Mouse (Mus musculus) activated CD4-positive, CD25-positive, alpha-beta regulatory T cell, adult 4 months (primary cell): ENCODE measurements around the gene Pitpnm2. TPM values are rescaled to one million over a fixed set of nuclear protein-coding genes. Genes with fewer than 3 reads are reported as not detected.

Experiments
- ATAC-seq: one replicate; pipeline ENCODE4 v1.8.0; 2017
- polyA plus RNA-seq, 2 experiments: library from polyadenylated mRNA; unstranded; fragments of 100-300 nt; shearing (Covaris generic); gene quantifications; one replicate each; pipeline ENCODE4 v1.2.1; 2017

Gene Pitpnm2
- polyA plus RNA-seq, 2 experiments from 2014 or later, result 10.6 to 11.3 TPM

- ATAC-seq, result no peak
These were observed 72.8 kb downstream of the Pitpnm2 start for GRCm38 (mm10) chr5:124176726-124177132.

- no peak for ATAC-seq
These were observed 74.4 kb downstream of the Pitpnm2 start for GRCm38 (mm10) chr5:124175138-124175537.

GRCm38 (mm10) chr5:124173012-124173985 is 76.3 kb downstream of the Pitpnm2 start:
- ATAC-seq, result no peak

- no peak for ATAC-seq
These were observed 77.3 kb downstream of the Pitpnm2 start for GRCm38 (mm10) chr5:124172246-124172645.

GRCm38 (mm10) chr5:124171781-124172180 is 77.8 kb downstream of the Pitpnm2 start:
- ATAC-seq, result no peak

- ATAC-seq, result no peak
These were observed 80.3 kb downstream of the Pitpnm2 start for GRCm38 (mm10) chr5:124169224-124169621.

- no peak for ATAC-seq
These were observed 80.9 kb downstream of the Pitpnm2 start for GRCm38 (mm10) chr5:124168428-124169223.

GRCm38 (mm10) chr5:124167621-124168020 is 81.9 kb downstream of the Pitpnm2 start:
- ATAC-seq, result no peak

GRCm38 (mm10) chr5:124166741-124167140 is 82.8 kb downstream of the Pitpnm2 start:
- ATAC-seq, result no peak

- ATAC-seq, result peak; percentile 54
These were observed 83.7 kb downstream of the Pitpnm2 start for GRCm38 (mm10) chr5:124165622-124166570.

GRCm38 (mm10) chr5:124163445-124163844 is 86.1 kb downstream of the Pitpnm2 start:
- ATAC-seq, result no peak

GRCm38 (mm10) chr5:124162577-124162976 is 87.0 kb downstream of the Pitpnm2 start:
- ATAC-seq, result peak; percentile 52

- ATAC-seq, result no peak
These were observed 87.7 kb downstream of the Pitpnm2 start for GRCm38 (mm10) chr5:124161831-124162230.

GRCm38 (mm10) chr5:124159453-124159852 is 90.1 kb downstream of the Pitpnm2 start:
- no peak for ATAC-seq

GRCm38 (mm10) chr5:124158305-124158704 is 91.3 kb downstream of the Pitpnm2 start:
- no peak for ATAC-seq

GRCm38 (mm10) chr5:124155943-124156342 is 93.6 kb downstream of the Pitpnm2 start:
- ATAC-seq, result no peak

GRCm38 (mm10) chr5:124152734-124153133 is 96.8 kb downstream of the Pitpnm2 start:
- ATAC-seq, result no peak

GRCm38 (mm10) chr5:124150895-124151294 is 98.7 kb downstream of the Pitpnm2 start:
- ATAC-seq, result no peak

GRCm38 (mm10) chr5:124149028-124149427 is 100.5 kb downstream of the Pitpnm2 start:
- ATAC-seq, result no peak

- no peak for ATAC-seq
These were observed 111.5 kb downstream of the Pitpnm2 start for GRCm38 (mm10) chr5:124138066-124138465.

- no peak for ATAC-seq
These were observed 115.3 kb downstream of the Pitpnm2 start for GRCm38 (mm10) chr5:124134261-124134660.

- no peak for ATAC-seq
These were observed 124.5 kb downstream of the Pitpnm2 start for GRCm38 (mm10) chr5:124125093-124125492.
